In genomic region chr2:134915035-134915434, GRCm38 (mm10) we compare ENCODE assay signal across 20 mouse cellular contexts.
DNase-seq lines count a peak whose midpoint lies in the region; TF ChIP-seq lines count a peak whose summit lies in the region.
"Had no signal": no experiment of that assay in that cellular context is flagged by ENCODE, and none has a peak within 500 bp of the region (broad histone marks: within the 10 kb centered on the region; RNA-seq: fewer than 3 reads in every experiment).

No protein-coding gene starts in this region.

- peak overlapping the region; percentile 58 for H3K27ac ChIP-seq in layer of hippocampus, adult 2 months
- H3K27ac ChIP-seq: embryonic facial prominence, embryonic 10.5 days; embryonic facial prominence, embryonic 12.5 days; forebrain, embryonic 13.5 days; forebrain, embryonic 15.5 days had no signal

- no peak for TF ChIP-seq CTCF in layer of hippocampus, adult 2 months (conservative IDR thresholded peaks at IDR 0.05)

- DNase-seq in frontal cortex, adult 2 months (ENCODE audit: extremely low spot score in 1 of 2, low spot score in 1 of 2), result peak; percentile 37 to 68
- no peak for DNase-seq in frontal cortex, postnatal 10 days (ENCODE audit: low spot score in 2 of 2)
- DNase-seq in layer of hippocampus, adult 2 months (ENCODE audit: low spot score in 2 of 2), result no peak
- DNase-seq in layer of hippocampus, adult 9-11 months, result no peak
- peak; percentile 55 for DNase-seq in right cerebral cortex, adult 18-20 months
- no peak for DNase-seq in right cerebral cortex, postnatal 14 days
- peak; percentile 84 for DNase-seq in telencephalon, adult 2 months (ENCODE audit: low read depth, low spot score)
- no peak for DNase-seq in ovary, postnatal 14 days (ENCODE audit: low spot score)
- DNase-seq: adrenal gland, adult 2 months; adrenal gland, postnatal 10 days; adrenal gland, postnatal 25 days; cerebellum, adult 11-12 months; cerebellum, adult 2 months; cerebellum, adult 9-10 months; cerebellum, postnatal 10 days; cerebellum, postnatal 25 days had no signal

- no peak overlapping the region for H3K4me3 ChIP-seq in layer of hippocampus, adult 2 months
- H3K4me3 ChIP-seq: embryonic facial prominence, embryonic 10.5 days; embryonic facial prominence, embryonic 12.5 days; forebrain, embryonic 13.5 days; forebrain, embryonic 15.5 days had no signal

Comparison
In these comparisons a context has a peak if more than half of its experiments do, and no peak if none do; other contexts are left out.
1. DNase-seq: peak in frontal cortex, adult 2 months (2 of 2), right cerebral cortex, adult 18-20 months (single experiment) and telencephalon, adult 2 months (single experiment); none in frontal cortex, postnatal 10 days (0 of 2), layer of hippocampus, adult 2 months (0 of 2), layer of hippocampus, adult 9-11 months (single experiment), right cerebral cortex, postnatal 14 days (single experiment) and ovary, postnatal 14 days (single experiment).